Mouse (Mus musculus) hindbrain, embryonic 14.5 days (tissue): ENCODE measurements at regions not wholly inside any gene's neighbourhood (a gene's known extent, or its start where the extent isn't known, plus 50 kb on each side); places are given as distances from the start of the nearest gene placed in this dataset.

Source experiments
- ATAC-seq: fragments of 200-750 bp; cut with Nextera tagmentation; 2 replicates; pipeline ENCODE4 v1.8.0; 2017; ENCODE audit warnings: moderate number of reproducible peaks, mild to moderate bottlenecking, moderate TSS enrichment, moderate library complexity; ENCODE audit not compliant: low FRiP score
- DNase-seq: peaks from one replicate; pipeline ENCODE4 v3.0.0-alpha.2; 2015; ENCODE audit warnings: low spot score
- H3K27ac ChIP-seq: fragments of 300-500 bp; sonication (generic); 2 replicates; pipeline ENCODE4 v1.5.1; 2014; ENCODE audit warnings: mild to moderate bottlenecking, moderate library complexity
- H3K27me3 ChIP-seq: fragments of 300-500 bp; sonication (generic); 2 replicates; pipeline ENCODE4 v1.6.1; 2014; ENCODE audit warnings: mild to moderate bottlenecking, low read length, mixed read lengths; ENCODE audit not compliant: control insufficient read depth, insufficient read depth
- H3K36me3 ChIP-seq: fragments of 300-500 bp; sonication (generic); replicated peaks from 2 replicates; pipeline ENCODE4 v1.6.1; 2014; ENCODE audit not compliant: control insufficient read depth, insufficient read depth
- H3K4me1 ChIP-seq: fragments of 300-500 bp; sonication (generic); replicated peaks from 2 replicates; pipeline ENCODE4 v1.6.1; 2014; ENCODE audit warnings: antibody characterized with exemption, low read length, mixed read lengths; ENCODE audit not compliant: control insufficient read depth, insufficient read depth
- H3K4me2 ChIP-seq: fragments of 300-500 bp; sonication (generic); replicated peaks from 2 replicates; pipeline ENCODE4 v1.6.1; 2014; ENCODE audit warnings: mild to moderate bottlenecking, moderate library complexity
- H3K4me3 ChIP-seq: fragments of 300-500 bp; sonication (generic); replicated peaks from 2 replicates; pipeline ENCODE4 v1.5.1; 2014; ENCODE audit warnings: mild to moderate bottlenecking, low read length
- H3K9ac ChIP-seq: fragments of 300-500 bp; sonication (generic); 2 replicates; pipeline ENCODE4 v1.6.1; 2014
- H3K9me3 ChIP-seq: fragments of 300-500 bp; sonication (generic); 2 replicates; pipeline ENCODE4 v1.6.1; 2016; ENCODE audit warnings: low read length; ENCODE audit not compliant: control insufficient read depth
- WGBS: fragments of 180-500 bp; shearing (Covaris S2); extraction: QIAGEN DNeasy Blood & Tissue Kit; methylation state at CpG from one replicate; pipeline ENCODE4 v1.1.7; 2014; 5-methylcytosine and 5-hydroxymethylcytosine counted together

DNA sequence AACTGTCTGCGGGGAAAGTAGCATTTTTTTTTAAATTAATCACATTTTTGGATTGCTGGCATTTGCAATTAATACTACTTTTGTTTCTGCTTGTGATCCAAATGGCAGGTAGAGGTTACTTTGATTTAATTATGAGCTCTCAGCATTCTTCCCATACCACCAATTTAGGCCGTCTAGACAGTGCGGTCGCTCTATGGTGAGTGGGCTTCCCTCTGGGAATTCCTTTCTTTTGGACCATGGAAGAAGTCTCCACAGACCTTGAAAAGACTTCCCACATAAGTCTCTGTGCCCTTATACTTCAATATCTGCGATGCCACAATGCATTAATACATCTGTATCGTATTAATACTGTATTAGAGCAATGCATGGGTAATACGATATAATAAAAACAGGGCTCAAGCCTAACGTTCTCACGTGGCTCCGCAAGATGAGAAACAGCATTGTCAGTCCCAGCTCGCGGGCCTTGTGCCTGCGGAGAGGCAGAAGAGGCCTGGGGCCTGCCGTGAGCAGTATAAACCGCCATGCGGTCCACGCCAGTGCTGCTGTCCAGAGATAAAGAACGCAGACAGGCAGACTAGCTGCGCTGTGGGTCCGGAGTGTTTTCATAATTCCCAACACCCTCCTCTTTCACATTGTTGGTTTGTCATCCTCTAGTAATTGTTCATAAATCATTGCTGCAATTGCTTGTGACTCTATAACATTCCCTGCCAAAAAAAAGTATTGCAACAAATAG is 429.7 kb upstream of the Prickle1 start:
- no peaks in the 10 kb centered on the region for H3K9me3 ChIP-seq
- H3K4me2 ChIP-seq, result no peak overlapping the region
- WGBS, result 74% methylated on average over 20 of the region's 20 CpGs
- H3K27me3 ChIP-seq, result no peaks in the 10 kb centered on the region
- H3K4me1 ChIP-seq, result peaks cover 10% of the 10 kb centered on the region; the same call in 1 of the 2 replicates
- DNase-seq (no peak), ATAC-seq (no peak)
- H3K36me3 ChIP-seq, result no peaks in the 10 kb centered on the region
- H3K27ac ChIP-seq, result no peak overlapping the region
- no peak overlapping the region for H3K9ac ChIP-seq
- no peak overlapping the region for H3K4me3 ChIP-seq

GRCm38 (mm10) chr15:94024806-94025205 is 429.1 kb upstream of the Prickle1 start:
- H3K4me1 ChIP-seq, result peaks cover 10% of the 10 kb centered on the region; the same call in 1 of the 2 replicates
- no peak for ATAC-seq
- 80% methylated on average over 3 of the region's 3 CpGs for WGBS
- H3K4me3 ChIP-seq, result no peak overlapping the region
- no peak for DNase-seq
- no peaks in the 10 kb centered on the region for H3K36me3 ChIP-seq
- no peak overlapping the region for H3K27ac ChIP-seq
- H3K9me3 ChIP-seq, result no peaks in the 10 kb centered on the region
- H3K9ac ChIP-seq, result no peak overlapping the region
- no peaks in the 10 kb centered on the region for H3K27me3 ChIP-seq
- no peak overlapping the region for H3K4me2 ChIP-seq

GRCm38 (mm10) chr15:94024126-94024730 is 428.5 kb upstream of the Prickle1 start:
- H3K4me2 ChIP-seq, result no peak overlapping the region
- H3K27ac ChIP-seq, result no peak overlapping the region
- H3K9me3 ChIP-seq, result no peaks in the 10 kb centered on the region
- H3K4me3 ChIP-seq, result no peak overlapping the region
- no peaks in the 10 kb centered on the region for H3K27me3 ChIP-seq
- WGBS, result 49% methylated on average over 4 of the region's 4 CpGs
- DNase-seq (no peak), ATAC-seq (no peak)
- no peaks in the 10 kb centered on the region for H3K36me3 ChIP-seq
- peaks cover 10% of the 10 kb centered on the region; the same call in 1 of the 2 replicates for H3K4me1 ChIP-seq
- no peak overlapping the region for H3K9ac ChIP-seq

- no peak overlapping the region for H3K4me2 ChIP-seq
- peaks cover 10% of the 10 kb centered on the region; the same call in 1 of the 2 replicates for H3K4me1 ChIP-seq
- no peaks in the 10 kb centered on the region for H3K36me3 ChIP-seq
- no peak overlapping the region for H3K27ac ChIP-seq
- DNase-seq, result no peak
- no peak overlapping the region for H3K9ac ChIP-seq
- no peak overlapping the region for H3K4me3 ChIP-seq
- H3K9me3 ChIP-seq, result no peaks in the 10 kb centered on the region
- 89% methylated on average over 4 of the region's 4 CpGs for WGBS
- no peak for ATAC-seq
- no peaks in the 10 kb centered on the region for H3K27me3 ChIP-seq
These were observed 427.8 kb upstream of the Prickle1 start for GRCm38 (mm10) chr15:94023501-94023900.

GRCm38 (mm10) chr15:94017814-94018213 is 422.1 kb upstream of the Prickle1 start:
- H3K9me3 ChIP-seq, result no peaks in the 10 kb centered on the region
- no peaks in the 10 kb centered on the region for H3K36me3 ChIP-seq
- ATAC-seq, result no peak
- H3K4me3 ChIP-seq, result no peak overlapping the region
- 74% methylated on average over 9 of the region's 9 CpGs for WGBS
- H3K4me1 ChIP-seq, result no peaks in the 10 kb centered on the region
- H3K27me3 ChIP-seq, result no peaks in the 10 kb centered on the region
- H3K27ac ChIP-seq, result no peak overlapping the region
- H3K4me2 ChIP-seq, result no peak overlapping the region
- DNase-seq, result no peak
- H3K9ac ChIP-seq, result no peak overlapping the region

GRCm38 (mm10) chr15:94011499-94011898 is 415.8 kb upstream of the Prickle1 start:
- DNase-seq (no peak), ATAC-seq (no peak)
- H3K4me1 ChIP-seq, result no peaks in the 10 kb centered on the region
- H3K4me2 ChIP-seq, result no peak overlapping the region
- WGBS, result 70% methylated on average over 4 of the region's 4 CpGs
- H3K4me3 ChIP-seq, result no peak overlapping the region
- H3K27me3 ChIP-seq, result no peaks in the 10 kb centered on the region
- H3K9ac ChIP-seq, result no peak overlapping the region
- no peaks in the 10 kb centered on the region for H3K9me3 ChIP-seq
- no peaks in the 10 kb centered on the region for H3K36me3 ChIP-seq
- no peak overlapping the region for H3K27ac ChIP-seq

DNA sequence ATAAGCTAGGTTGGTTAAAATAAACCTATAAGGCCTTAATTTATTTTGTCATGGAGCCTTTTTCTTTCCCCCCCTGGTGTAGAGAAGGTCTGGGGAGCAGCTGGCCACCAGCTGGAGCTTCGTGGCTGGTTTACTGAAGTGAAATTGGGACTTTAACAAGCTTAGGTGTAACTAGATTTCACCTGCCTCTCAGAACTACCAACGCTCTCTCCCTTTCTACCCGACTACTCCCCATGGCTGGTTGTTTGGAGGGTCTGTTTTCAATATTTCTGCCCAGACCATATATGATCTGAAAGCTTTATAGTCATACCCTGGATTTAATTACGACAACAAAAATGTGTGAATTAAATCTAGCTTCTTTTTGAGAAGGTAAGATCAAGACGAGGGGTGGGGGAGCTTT is 410.4 kb upstream of the Prickle1 start:
- ATAC-seq, result no peak

DNA sequence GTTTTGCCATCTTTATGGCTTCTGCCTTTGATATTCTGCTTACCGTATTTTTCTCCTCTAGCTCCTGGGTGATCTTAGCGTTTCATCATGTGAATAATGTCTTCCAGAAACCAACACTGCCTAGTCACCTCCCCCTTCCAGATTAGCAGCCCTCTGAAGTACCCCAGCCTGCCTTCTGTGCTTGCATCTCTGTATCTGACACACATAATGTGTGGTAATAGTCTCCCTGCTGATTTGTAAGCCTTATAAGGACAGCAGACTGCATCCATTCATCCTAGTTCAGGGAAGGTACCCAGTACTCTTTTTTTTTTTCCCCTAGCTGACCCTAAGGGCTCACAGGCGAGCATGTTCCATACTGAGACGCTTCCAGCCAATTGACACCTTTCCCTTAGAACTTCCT is 409.2 kb upstream of the Prickle1 start:
- H3K4me2 ChIP-seq, result no peak overlapping the region
- no peak overlapping the region for H3K4me3 ChIP-seq
- no peak for ATAC-seq
- no peaks in the 10 kb centered on the region for H3K36me3 ChIP-seq
- WGBS, result 34% methylated on average over 4 of the region's 4 CpGs
- DNase-seq, result no peak
- H3K4me1 ChIP-seq, result peaks cover 10% of the 10 kb centered on the region; the same call in 1 of the 2 replicates
- H3K9me3 ChIP-seq, result no peaks in the 10 kb centered on the region
- no peaks in the 10 kb centered on the region for H3K27me3 ChIP-seq
- H3K9ac ChIP-seq, result no peak overlapping the region
- no peak overlapping the region for H3K27ac ChIP-seq

More for the DNA sequence above, 410.4 kb upstream of the Prickle1 start:
- 75% methylated on average over 5 of the region's 5 CpGs for WGBS
- peaks cover 10% of the 10 kb centered on the region; the same call in 1 of the 2 replicates for H3K4me1 ChIP-seq
- H3K4me2 ChIP-seq, result no peak overlapping the region
- no peak overlapping the region for H3K9ac ChIP-seq
- H3K36me3 ChIP-seq, result no peaks in the 10 kb centered on the region
- H3K9me3 ChIP-seq, result no peaks in the 10 kb centered on the region
- H3K4me3 ChIP-seq, result no peak overlapping the region
- H3K27me3 ChIP-seq, result no peaks in the 10 kb centered on the region
- no peak overlapping the region for H3K27ac ChIP-seq
- DNase-seq, result no peak

GRCm38 (mm10) chr15:94003145-94003544 is 407.5 kb upstream of the Prickle1 start:
- no peak for ATAC-seq
- H3K9ac ChIP-seq, result no peak overlapping the region
- no peaks in the 10 kb centered on the region for H3K27me3 ChIP-seq
- no peak overlapping the region for H3K4me2 ChIP-seq
- H3K4me3 ChIP-seq, result no peak overlapping the region
- H3K36me3 ChIP-seq, result no peaks in the 10 kb centered on the region
- no peak overlapping the region for H3K27ac ChIP-seq
- no peak for DNase-seq
- peaks cover 10% of the 10 kb centered on the region; the same call in 1 of the 2 replicates for H3K4me1 ChIP-seq
- no peaks in the 10 kb centered on the region for H3K9me3 ChIP-seq
- WGBS, result 76% methylated on average over 7 of the region's 7 CpGs
